ENCODE assay signal across 46 mouse cellular contexts in the genomic region with DNA sequence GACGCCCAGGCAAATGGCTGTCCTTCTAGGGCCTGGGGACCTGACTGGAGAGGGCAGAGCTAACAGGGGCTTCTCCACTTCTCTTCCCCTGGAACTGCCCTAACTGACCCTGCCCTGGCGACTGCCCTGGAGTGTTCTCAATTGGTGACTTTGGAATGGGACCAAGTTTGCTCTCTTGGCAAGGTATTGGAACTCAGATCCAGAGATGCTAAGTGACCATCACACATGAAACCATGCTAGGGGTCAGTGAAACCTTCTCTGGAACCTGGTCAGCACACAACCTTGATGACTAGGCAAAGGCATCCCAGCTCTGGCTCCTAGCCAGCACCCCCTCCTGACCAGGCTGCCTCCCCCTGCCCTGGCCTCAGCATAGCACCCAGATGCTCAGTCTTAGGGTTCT. TPM values are rescaled to one million over a fixed set of nuclear protein-coding genes. Genes with fewer than 3 reads are reported as not detected.
"Had no signal": no experiment of that assay in that cellular context is flagged by ENCODE, and none has a peak within 500 bp of the region (broad histone marks: within the 10 kb centered on the region; RNA-seq: fewer than 3 reads in every experiment).

No protein-coding gene starts in this region.

- H3K9me3 ChIP-seq: limb, embryonic 10.5 days; limb, embryonic 12.5 days; limb, embryonic 13.5 days; limb, embryonic 15.5 days; liver, embryonic 12.5 days; liver, embryonic 13.5 days; liver, embryonic 15.5 days; lung, embryonic 15.5 days; megakaryocyte, embryonic 14.5 days; midbrain, embryonic 10.5 days; midbrain, embryonic 12.5 days; midbrain, embryonic 13.5 days; midbrain, embryonic 15.5 days; neural tube, embryonic 12.5 days had no signal

- ATAC-seq: liver, embryonic 12.5 days; lung, postnatal 0 days; midbrain, embryonic 13.5 days; midbrain, embryonic 15.5 days; midbrain, embryonic 16.5 days had no signal

- H3K4me3 ChIP-seq: left cerebral cortex, adult 2 months; limb, embryonic 10.5 days; limb, embryonic 12.5 days; limb, embryonic 13.5 days; limb, embryonic 15.5 days; liver, embryonic 12.5 days; liver, embryonic 13.5 days; liver, embryonic 15.5 days; lung, embryonic 15.5 days; megakaryocyte, embryonic 14.5 days; midbrain, embryonic 10.5 days; midbrain, embryonic 12.5 days; midbrain, embryonic 13.5 days; midbrain, embryonic 15.5 days; myocyte; neural tube, embryonic 12.5 days had no signal

- H3K27me3 ChIP-seq: liver, embryonic 13.5 days; liver, embryonic 15.5 days; lung, embryonic 15.5 days; midbrain, embryonic 15.5 days had no signal

- H3K4me2 ChIP-seq: limb, embryonic 12.5 days; limb, embryonic 13.5 days; limb, embryonic 15.5 days; liver, embryonic 11.5 days; liver, embryonic 12.5 days; liver, embryonic 13.5 days; liver, embryonic 15.5 days; lung, embryonic 14.5 days; lung, embryonic 15.5 days; midbrain, embryonic 11.5 days; midbrain, embryonic 12.5 days; midbrain, embryonic 13.5 days; midbrain, embryonic 15.5 days; neural tube, embryonic 12.5 days had no signal

- H3K36me3 ChIP-seq: limb, embryonic 10.5 days; limb, embryonic 12.5 days; limb, embryonic 13.5 days; limb, embryonic 15.5 days; liver, embryonic 12.5 days; liver, embryonic 13.5 days; liver, embryonic 15.5 days; lung, embryonic 15.5 days; midbrain, embryonic 10.5 days; midbrain, embryonic 12.5 days; midbrain, embryonic 13.5 days; midbrain, embryonic 15.5 days; neural tube, embryonic 12.5 days had no signal

- DNase-seq: left cerebral cortex, postnatal 4 days; liver; liver, embryonic 13.5 days; lung, adult 18-20 months; lung, adult 2 months; lung, embryonic 14.5 days; lung, postnatal 10 days; lung, postnatal 14 days; lung, postnatal 36 days; lung, postnatal 4 days; midbrain, embryonic 14.5 days had no signal

- H3K4me1 ChIP-seq: limb, embryonic 13.5 days; limb, embryonic 15.5 days; liver, embryonic 12.5 days; liver, embryonic 13.5 days; liver, embryonic 15.5 days; lung, embryonic 15.5 days; midbrain, embryonic 12.5 days; midbrain, embryonic 15.5 days; neural tube, embryonic 12.5 days had no signal

- H3K27ac ChIP-seq: left cerebral cortex, adult 2 months; limb, embryonic 10.5 days; limb, embryonic 12.5 days; limb, embryonic 13.5 days; limb, embryonic 15.5 days; liver, embryonic 12.5 days; liver, embryonic 13.5 days; liver, embryonic 14.5 days; liver, embryonic 15.5 days; lung, embryonic 15.5 days; macrophage; midbrain, embryonic 10.5 days; midbrain, embryonic 12.5 days; midbrain, embryonic 13.5 days; midbrain, embryonic 15.5 days; neural tube, embryonic 12.5 days had no signal

- H3K9ac ChIP-seq: limb, embryonic 12.5 days; limb, embryonic 13.5 days; limb, embryonic 15.5 days; liver, embryonic 12.5 days; liver, embryonic 13.5 days; liver, embryonic 14.5 days; liver, embryonic 15.5 days; lung, embryonic 14.5 days; lung, embryonic 15.5 days; midbrain, embryonic 12.5 days; midbrain, embryonic 13.5 days; midbrain, embryonic 15.5 days; neural tube, embryonic 12.5 days had no signal

RNA-seq across cellular contexts. Expression of a gene that starts 25.3 kb away (rescaled TPM):
- total RNA-seq: left cerebral cortex, adult 2 months; left cerebral cortex, adult 8-10 months; left cerebral cortex, postnatal 10 days; left cerebral cortex, postnatal 14 days; left cerebral cortex, postnatal 25 days; left cerebral cortex, postnatal 36 days; left cerebral cortex, postnatal 4 days; megakaryocyte progenitor cell, adult 5-6 weeks; megakaryocyte, adult 5-6 weeks; megakaryocyte-erythroid progenitor cell, adult 5-6 weeks; monocyte, adult 5-6 weeks had no signal
- polyA plus RNA-seq: limb, embryonic 10.5 days; limb, embryonic 11.5 days; limb, embryonic 12.5 days; limb, embryonic 13.5 days; limb, embryonic 14.5 days; limb, embryonic 15.5 days; liver, embryonic 11.5 days; liver, embryonic 12.5 days; liver, embryonic 13.5 days; liver, embryonic 14.5 days; liver, embryonic 15.5 days; liver, embryonic 16.5 days; lung, adult 2 months; lung, embryonic 14.5 days; lung, embryonic 15.5 days; lung, embryonic 16.5 days; lung, postnatal 0 days; macrophage; midbrain, embryonic 10.5 days; midbrain, embryonic 13.5 days; midbrain, embryonic 15.5 days; midbrain, embryonic 16.5 days; midbrain, postnatal 0 days; myocyte had no signal
